Mouse (Mus musculus) midbrain, embryonic 16.5 days (tissue): ENCODE data around the gene Smim7. TPM values are rescaled to one million over a fixed set of nuclear protein-coding genes. Genes with fewer than 3 reads are reported as not detected.

ENCODE experiments used
- ATAC-seq: fragments of 200-750 bp; cut with Nextera tagmentation; 2 replicates; pipeline ENCODE4 v1.8.0; 2017; ENCODE audit warnings: moderate TSS enrichment
- H3K27ac ChIP-seq: fragments of 300-500 bp; sonication (generic); 2 replicates; pipeline ENCODE4 v1.5.1; 2014; ENCODE audit warnings: mild to moderate bottlenecking, low read length, mixed read lengths
- H3K27me3 ChIP-seq: fragments of 300-500 bp; sonication (generic); 2 replicates; pipeline ENCODE4 v1.6.1; 2014; ENCODE audit warnings: low read depth, low read length, mixed read lengths; ENCODE audit not compliant: control insufficient read depth, insufficient read depth
- H3K36me3 ChIP-seq: fragments of 300-500 bp; sonication (generic); 2 replicates; pipeline ENCODE4 v1.6.1; 2014; ENCODE audit warnings: mild to moderate bottlenecking, low read length, moderate library complexity, mixed read lengths; ENCODE audit not compliant: control insufficient read depth, insufficient read depth
- H3K4me1 ChIP-seq: fragments of 300-500 bp; sonication (generic); 2 replicates; pipeline ENCODE4 v1.6.1; 2014; ENCODE audit warnings: mild to moderate bottlenecking, low read length, mixed read lengths; ENCODE audit not compliant: control insufficient read depth, insufficient read depth
- H3K4me2 ChIP-seq: fragments of 300-500 bp; sonication (generic); 2 replicates; pipeline ENCODE4 v1.6.1; 2014; ENCODE audit warnings: mild to moderate bottlenecking, low read length, mixed read lengths
- H3K4me3 ChIP-seq: fragments of 300-500 bp; sonication (generic); 2 replicates; pipeline ENCODE4 v1.5.1; 2014; ENCODE audit warnings: low read depth, mild to moderate bottlenecking, low read length, moderate library complexity, mixed read lengths
- H3K9ac ChIP-seq: fragments of 300-500 bp; sonication (generic); 2 replicates; pipeline ENCODE4 v1.6.1; 2014; ENCODE audit warnings: low read depth, low read length, mixed read lengths
- H3K9me3 ChIP-seq: fragments of 300-500 bp; sonication (generic); replicated peaks from 2 replicates; pipeline ENCODE4 v1.6.1; 2014; ENCODE audit warnings: mild to moderate bottlenecking, low read length, mixed read lengths; ENCODE audit not compliant: control insufficient read depth, poor library complexity, severe bottlenecking
- WGBS: fragments of 180-500 bp; shearing (Covaris S2); extraction: QIAGEN DNeasy Blood & Tissue Kit; methylation state at CpG from one replicate; pipeline ENCODE4 v1.1.7; 2014; 5-methylcytosine and 5-hydroxymethylcytosine counted together
- polyA plus RNA-seq: library from polyadenylated mRNA; unstranded; fragments of >200 nt; fragmentation: Nextera tagmentation; extraction: Ambion mirVana; gene quantifications from 2 replicates; pipeline ENCODE4 v1.2.1, GENCODE M21; 2015

Smim7 gene
- polyA plus RNA-seq, 1 experiment from 2014 or later: 137 TPM

DNA sequence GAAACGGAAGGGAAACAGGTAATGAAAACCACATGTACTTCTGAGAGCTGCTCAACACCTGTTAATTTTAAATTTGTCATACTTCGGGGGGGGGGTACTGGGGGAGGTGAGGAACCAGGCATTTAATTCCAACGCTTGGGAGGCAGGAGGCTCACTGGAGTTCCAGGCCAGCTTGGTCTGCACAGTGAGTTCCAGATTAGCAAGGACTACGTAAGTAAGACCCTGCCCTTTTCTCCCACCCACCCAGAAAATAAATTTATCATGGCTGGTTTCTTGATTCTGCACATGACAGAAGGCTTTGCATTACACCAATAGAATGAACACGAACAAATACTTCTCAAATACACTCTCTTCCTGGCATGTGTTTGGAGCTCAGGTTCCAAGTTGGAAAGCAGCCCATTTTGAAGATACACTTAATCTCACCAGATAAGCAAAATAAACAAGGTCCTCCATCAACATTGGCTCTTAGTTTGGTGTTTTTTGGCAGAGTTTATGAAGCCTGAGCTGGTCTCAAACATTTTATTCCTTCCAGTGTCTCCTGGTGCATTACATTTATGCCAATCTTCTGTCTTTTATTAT is 21.5 kb downstream of the Smim7 start:
- Histone ChIP-seq H3K36me3 (peaks cover 3% of the 10 kb centered on the region; the same call in 1 of the 2 replicates), H3K9ac (peak overlapping the region; percentile 90), H3K27ac (peak overlapping the region; percentile 91; the same call in 1 of the 2 replicates), H3K4me2 (peak overlapping the region; percentile 73), H3K27me3 (no peaks in the 10 kb centered on the region), H3K4me1 (peaks cover 32% of the 10 kb centered on the region), H3K9me3 (no peaks in the 10 kb centered on the region), H3K4me3 (peak overlapping the region; percentile 78)
- ATAC-seq: no peak
- 19% methylated on average over 5 of the region's 5 CpGs for WGBS

DNA sequence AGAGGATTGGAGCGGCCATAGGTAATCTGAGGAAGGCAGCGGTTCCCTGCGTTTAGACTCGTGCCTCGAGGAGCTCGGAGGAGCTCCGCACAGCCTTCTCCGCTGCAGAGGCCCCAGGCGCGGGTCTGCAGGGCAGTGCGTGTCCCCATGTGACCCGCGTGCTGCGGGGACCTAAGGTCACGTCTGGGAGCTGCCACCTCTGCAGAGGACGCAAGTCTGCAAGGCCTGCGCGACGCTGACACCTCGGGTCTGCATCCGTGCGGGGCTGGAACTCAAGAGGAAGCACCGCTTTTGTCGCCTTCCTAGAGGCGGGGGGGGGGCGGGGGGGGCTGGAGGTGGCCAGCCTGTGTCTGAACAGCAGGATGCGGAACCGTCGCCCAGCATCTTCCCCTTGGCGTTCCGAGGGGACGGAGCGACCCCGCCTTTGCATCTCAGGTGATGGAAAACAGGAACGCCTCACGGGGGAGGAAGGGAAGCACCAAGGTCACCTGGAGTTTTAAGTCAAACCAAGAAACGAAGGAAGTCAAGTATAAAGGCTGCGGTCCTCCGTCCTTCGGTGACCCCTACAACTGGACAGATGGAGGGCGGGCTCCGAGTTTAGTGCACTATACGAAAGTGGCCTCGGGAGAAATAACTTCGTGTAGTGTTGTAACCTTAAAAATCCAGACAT is 22.1 kb downstream of the Smim7 start:
- H3K27me3 ChIP-seq: no peaks in the 10 kb centered on the region
- peak overlapping the region; percentile 73 for H3K4me2 ChIP-seq
- peak overlapping the region; percentile 78 for H3K4me3 ChIP-seq
- H3K36me3 ChIP-seq: peaks cover 7% of the 10 kb centered on the region; the same call in 1 of the 2 replicates
- 0% methylated on average over 44 of the region's 45 CpGs for WGBS
- peak; percentile 6 for ATAC-seq
- H3K4me1 ChIP-seq: peaks cover 32% of the 10 kb centered on the region
- H3K27ac ChIP-seq: peak overlapping the region; percentile 91
- H3K9me3 ChIP-seq: no peaks in the 10 kb centered on the region
- H3K9ac ChIP-seq: peak overlapping the region; percentile 90

DNA sequence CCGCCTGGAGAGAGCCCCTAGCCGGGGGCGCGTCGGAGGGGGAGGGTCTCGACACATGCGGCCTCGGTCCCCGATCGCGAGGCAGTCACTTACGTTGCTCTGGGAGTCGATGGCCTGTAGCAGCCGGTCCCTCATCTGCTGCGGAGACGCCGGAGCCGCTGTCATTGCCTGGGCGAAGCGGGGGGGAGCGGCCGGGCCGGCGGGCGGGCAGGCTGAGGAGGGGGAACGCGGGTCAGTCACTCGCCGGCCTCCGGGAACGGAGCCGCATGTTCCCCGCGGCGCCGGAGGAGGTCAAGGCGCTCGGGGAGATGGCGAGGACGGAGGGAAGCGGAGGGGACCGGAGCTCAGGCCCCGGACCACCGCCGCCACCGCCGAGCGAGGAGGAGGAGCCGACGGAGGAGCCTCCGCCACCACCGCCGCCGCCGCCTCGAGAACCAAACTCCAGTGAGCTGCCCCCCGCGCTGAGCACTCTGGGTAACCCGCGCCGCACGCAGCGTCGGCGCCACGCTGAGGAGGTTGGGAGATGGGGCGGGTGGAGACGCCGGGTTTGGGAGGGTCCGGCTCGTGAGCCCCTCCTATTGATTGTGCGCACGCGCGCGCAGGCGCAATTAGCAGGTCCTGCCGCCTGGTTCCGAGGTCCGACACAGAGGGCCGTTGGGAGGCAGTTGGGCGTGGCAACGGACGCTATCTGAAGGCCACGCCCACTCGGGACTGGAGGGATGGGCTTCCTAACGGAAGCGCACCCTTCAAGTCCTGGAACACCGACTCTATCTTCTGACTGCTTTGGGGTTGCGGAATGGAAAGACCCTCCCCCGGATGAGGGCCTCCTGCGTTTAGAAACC is 22.9 kb downstream of the Smim7 start, which contains the start of gene Med26:
TSS of gene Med26 (minus strand) at position 469 of the 842 bp plus-strand sequence.
- no peaks in the 10 kb centered on the region for H3K27me3 ChIP-seq
- H3K4me1 ChIP-seq: peaks cover 32% of the 10 kb centered on the region
- H3K36me3 ChIP-seq: peaks cover 4% of the 10 kb centered on the region; the same call in 1 of the 2 replicates
- peak within 1 kb of the TSS; percentile 78 for H3K4me3 ChIP-seq
- H3K9ac ChIP-seq: peak within 1 kb of the TSS; percentile 90
- ATAC-seq: peak; percentile 95
- no peaks in the 10 kb centered on the region for H3K9me3 ChIP-seq
- 0% methylated on average over 81 of the region's 92 CpGs for WGBS
- H3K4me2 ChIP-seq: peak within 1 kb of the TSS; percentile 99
- H3K27ac ChIP-seq: peak within 1 kb of the TSS; percentile 91

DNA sequence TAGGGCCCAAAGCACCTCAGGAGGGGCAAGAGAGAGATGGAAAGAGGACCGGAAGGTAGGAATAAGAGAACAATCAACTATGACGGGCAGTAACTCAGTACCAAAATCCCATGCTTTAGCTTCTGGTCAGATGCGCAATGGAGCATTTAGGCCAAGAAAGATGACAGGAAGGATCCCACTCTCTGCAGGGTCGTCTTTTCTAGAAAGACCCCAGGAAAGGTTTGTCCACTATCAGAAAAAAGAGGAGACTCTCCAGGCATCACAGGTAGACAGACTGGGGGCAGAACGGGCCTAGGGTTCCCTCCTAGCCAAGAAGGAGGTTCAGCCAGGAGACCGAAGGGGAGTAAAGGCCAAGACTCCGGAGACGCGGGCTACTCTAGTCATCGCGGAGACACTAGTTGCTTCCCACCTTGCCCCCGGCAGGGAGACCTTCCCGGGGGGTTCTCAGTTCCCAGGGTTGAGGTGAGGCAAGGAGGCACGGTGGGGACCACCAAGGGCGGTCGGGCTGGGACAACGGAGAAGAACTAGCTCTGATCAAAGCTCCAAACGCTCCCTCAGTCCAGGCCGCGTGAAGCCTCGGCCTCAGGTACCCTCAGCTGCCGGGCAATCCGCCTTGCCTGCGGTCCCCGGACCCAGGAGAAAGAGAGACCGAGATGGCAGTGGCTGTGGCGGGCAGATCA is 23.6 kb downstream of the Smim7 start:
- no peak; the same call in 1 of the 2 replicates for ATAC-seq
- Histone ChIP-seq H3K4me1 (peaks cover 35% of the 10 kb centered on the region), H3K9me3 (no peaks in the 10 kb centered on the region), H3K27ac (peak overlapping the region; percentile 91), H3K9ac (peak overlapping the region; percentile 90), H3K4me2 (peak overlapping the region; percentile 99), H3K27me3 (no peaks in the 10 kb centered on the region), H3K36me3 (peaks cover 4% of the 10 kb centered on the region; the same call in 1 of the 2 replicates), H3K4me3 (peak overlapping the region; percentile 78)
- WGBS: 2% methylated on average over 27 of the region's 27 CpGs

DNA sequence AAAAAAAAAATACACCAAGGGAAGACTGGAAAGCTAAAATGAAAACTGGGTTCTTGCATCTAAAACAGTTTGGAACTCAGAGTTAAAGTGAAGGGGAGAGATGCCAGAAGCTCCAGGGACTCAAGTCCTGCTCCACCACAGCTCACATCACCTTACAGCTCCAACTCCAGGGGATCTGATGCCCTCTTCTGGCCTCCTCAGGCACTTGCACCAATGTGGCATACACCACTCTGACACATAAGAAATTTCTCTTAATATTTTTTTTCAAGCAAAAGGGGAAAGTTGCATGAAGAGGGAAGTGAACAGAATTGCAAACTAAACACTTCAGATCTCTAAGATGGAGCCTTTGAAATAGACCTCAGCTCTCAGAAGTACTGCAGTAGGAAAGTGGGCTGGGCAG is 31.7 kb downstream of the Smim7 start:
- Histone ChIP-seq H3K4me1 (0 out of 2 replicates have a peak, but pooled peaks cover 3% of the 10 kb centered on the region), H3K27ac (no peak overlapping the region), H3K9me3 (no peaks in the 10 kb centered on the region), H3K4me2 (no peak overlapping the region), H3K27me3 (no peaks in the 10 kb centered on the region), H3K9ac (no peak overlapping the region), H3K36me3 (peaks cover 4% of the 10 kb centered on the region; the same call in 1 of the 2 replicates), H3K4me3 (no peak overlapping the region)
- no peak for ATAC-seq

DNA sequence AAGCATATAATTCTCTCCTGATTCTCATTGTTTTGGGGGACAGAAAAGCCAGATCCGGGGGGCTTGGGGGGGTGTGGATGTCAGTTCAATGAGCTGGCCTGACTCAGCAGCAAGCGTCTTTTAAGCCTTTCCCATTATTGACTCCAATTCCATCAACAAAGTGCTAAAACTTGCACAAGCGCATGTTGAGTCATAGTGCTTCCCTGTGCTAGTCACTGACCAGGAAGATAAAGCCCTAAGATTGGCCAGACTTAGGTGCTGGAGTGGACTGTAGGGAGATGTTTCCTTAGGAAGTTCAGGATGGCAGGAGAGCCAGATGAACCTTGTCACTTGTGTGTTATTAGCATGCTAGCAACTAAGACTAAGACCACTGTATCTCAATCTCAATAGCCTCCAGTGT is 36.0 kb downstream of the Smim7 start:
- no peak overlapping the region for H3K4me3 ChIP-seq
- WGBS: 96% methylated on average over 3 of the region's 3 CpGs
- ATAC-seq: no peak

DNA sequence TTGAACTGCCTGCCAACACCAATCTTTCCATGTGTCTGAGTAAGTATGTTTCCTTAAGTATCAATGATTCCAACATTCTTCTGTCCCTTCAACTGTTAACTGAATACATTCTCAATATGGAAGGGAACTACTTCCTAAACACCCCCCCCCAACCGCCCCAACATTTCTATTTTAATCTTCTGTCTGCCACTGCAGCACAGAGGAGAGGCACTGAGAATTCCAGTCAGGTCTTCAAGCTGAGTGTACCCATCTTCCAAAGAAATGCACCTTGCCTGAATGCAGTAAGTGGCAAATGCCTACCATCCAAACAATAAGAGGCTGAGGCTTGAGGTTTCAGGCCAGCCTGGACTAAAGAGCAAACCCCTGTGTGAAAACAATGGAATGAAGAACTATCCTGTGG is 38.8 kb downstream of the Smim7 start:
- 90% methylated on average over 1 of the region's 1 CpGs for WGBS
- Histone ChIP-seq H3K9ac (no peak overlapping the region), H3K36me3 (no peaks in the 10 kb centered on the region), H3K4me2 (no peak overlapping the region), H3K4me1 (no peaks in the 10 kb centered on the region), H3K4me3 (no peak overlapping the region), H3K27me3 (no peaks in the 10 kb centered on the region), H3K27ac (no peak overlapping the region), H3K9me3 (no peaks in the 10 kb centered on the region)
- ATAC-seq: no peak

More for the DNA sequence above, 36.0 kb downstream of the Smim7 start:
- Histone ChIP-seq H3K9me3 (no peaks in the 10 kb centered on the region), H3K4me2 (no peak overlapping the region), H3K4me1 (no peaks in the 10 kb centered on the region), H3K27ac (no peak overlapping the region), H3K27me3 (no peaks in the 10 kb centered on the region), H3K9ac (no peak overlapping the region), H3K36me3 (no peaks in the 10 kb centered on the region)

DNA sequence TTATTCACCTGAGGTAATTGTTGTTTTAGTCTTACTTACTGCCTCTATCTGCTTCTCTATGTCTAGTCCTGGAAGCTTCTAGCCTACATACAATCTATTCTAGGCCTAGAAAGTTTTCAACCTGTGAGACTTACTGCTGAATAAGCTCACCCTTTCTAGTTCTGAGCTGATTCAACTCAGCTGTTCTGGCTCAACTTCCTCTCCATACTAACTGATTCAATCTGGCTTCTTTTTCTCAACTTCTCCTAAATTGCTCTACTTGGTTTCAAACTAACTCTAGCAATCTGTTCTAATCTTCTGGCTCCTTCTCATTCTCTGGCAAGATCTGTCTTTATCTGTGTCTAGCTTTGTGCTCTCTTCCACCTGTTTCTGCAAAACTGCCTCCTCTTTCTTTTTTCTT is 49.0 kb downstream of the Smim7 start:
- no peak overlapping the region for H3K27ac ChIP-seq
- H3K4me2 ChIP-seq: no peak overlapping the region
- no peaks in the 10 kb centered on the region for H3K9me3 ChIP-seq
- ATAC-seq: no peak
- no peaks in the 10 kb centered on the region for H3K36me3 ChIP-seq
- no peak overlapping the region for H3K9ac ChIP-seq
- no peaks in the 10 kb centered on the region for H3K4me1 ChIP-seq
- H3K4me3 ChIP-seq: no peak overlapping the region
- no peaks in the 10 kb centered on the region for H3K27me3 ChIP-seq
